Mouse (Mus musculus) hindbrain, postnatal 0 days (tissue): ENCODE measurements around the gene Ctdnep1. TPM values are rescaled to one million over a fixed set of nuclear protein-coding genes. Genes with fewer than 3 reads are reported as not detected.
A peak's percentile ranks its signal among the peaks of the same experiment; 100 is the strongest.

Experiments used
- ATAC-seq: fragments of 200-750 bp; cut with Nextera tagmentation; 2 replicates; pipeline ENCODE4 v1.8.0; 2017; ENCODE audit warnings: mild to moderate bottlenecking, moderate TSS enrichment, moderate library complexity
- DNase-seq: peaks from one replicate; pipeline ENCODE4 v3.0.0-alpha.2; 2015; ENCODE audit warnings: low spot score
- H3K27ac ChIP-seq: fragments of 300-500 bp; sonication (generic); 2 replicates; pipeline ENCODE4 v1.5.1; 2014; ENCODE audit warnings: mild to moderate bottlenecking
- H3K27me3 ChIP-seq: fragments of 300-500 bp; sonication (generic); 2 replicates; pipeline ENCODE4 v1.6.1; 2014; ENCODE audit warnings: low read length, mixed read lengths; ENCODE audit not compliant: insufficient read depth
- H3K36me3 ChIP-seq: fragments of 300-500 bp; sonication (generic); 2 replicates; pipeline ENCODE4 v1.6.1; 2014; ENCODE audit warnings: low read length, mixed read lengths; ENCODE audit not compliant: insufficient read depth
- H3K4me1 ChIP-seq: fragments of 300-500 bp; sonication (generic); 2 replicates; pipeline ENCODE4 v1.6.1; 2014; ENCODE audit warnings: antibody characterized with exemption, low read length, mixed read lengths; ENCODE audit not compliant: insufficient read depth
- H3K4me2 ChIP-seq: fragments of 300-500 bp; sonication (generic); 2 replicates; pipeline ENCODE4 v1.6.1; 2014; ENCODE audit warnings: low read depth, mild to moderate bottlenecking, low read length, moderate library complexity, mixed read lengths
- H3K4me3 ChIP-seq: fragments of 300-500 bp; sonication (generic); 2 replicates; pipeline ENCODE4 v1.5.1; 2014; ENCODE audit warnings: low read length
- H3K9ac ChIP-seq: fragments of 300-500 bp; sonication (generic); replicated peaks from 2 replicates; pipeline ENCODE4 v1.6.1; 2014; ENCODE audit warnings: mild to moderate bottlenecking, low read length, moderate library complexity, mixed read lengths
- H3K9me3 ChIP-seq: fragments of 300-500 bp; sonication (generic); 2 replicates; pipeline ENCODE4 v1.6.1; 2016; ENCODE audit warnings: low read length, mixed read lengths
- CTCF ChIP-seq: IDR thresholded peaks from 2 replicates; pipeline ENCODE4 v1.5.1; 2016; ENCODE audit warnings: antibody characterized with exemption, control low read depth, low read depth
- WGBS: fragments of 180-500 bp; shearing (Covaris S2); extraction: QIAGEN DNeasy Blood & Tissue Kit; methylation state at CpG from one replicate; pipeline ENCODE4 v1.1.7; 2014; 5-methylcytosine and 5-hydroxymethylcytosine counted together
- polyA plus RNA-seq: library from polyadenylated mRNA; unstranded; fragments of >200 nt; fragmentation: Nextera tagmentation; extraction: Ambion mirVana; gene quantifications from 2 replicates; pipeline ENCODE4 v1.2.1, GENCODE M21; 2015
- total RNA-seq: library from RNA; depleted of rRNA; stranded (reverse); fragments of >200 nt; gene quantifications from 2 replicates; pipeline ENCODE4 v1.2.3, GENCODE M21; 2014

The Ctdnep1 gene
- total and polyA plus RNA-seq, 2 experiments from 2014 or later = 24.7 to 40.9 TPM

- no peak for ATAC-seq
- WGBS = 77% methylated on average over 5 of the region's 5 CpGs
These were observed 41.8 kb upstream of the Ctdnep1 start for GRCm38 (mm10) chr11:69939181-69939580.

DNA sequence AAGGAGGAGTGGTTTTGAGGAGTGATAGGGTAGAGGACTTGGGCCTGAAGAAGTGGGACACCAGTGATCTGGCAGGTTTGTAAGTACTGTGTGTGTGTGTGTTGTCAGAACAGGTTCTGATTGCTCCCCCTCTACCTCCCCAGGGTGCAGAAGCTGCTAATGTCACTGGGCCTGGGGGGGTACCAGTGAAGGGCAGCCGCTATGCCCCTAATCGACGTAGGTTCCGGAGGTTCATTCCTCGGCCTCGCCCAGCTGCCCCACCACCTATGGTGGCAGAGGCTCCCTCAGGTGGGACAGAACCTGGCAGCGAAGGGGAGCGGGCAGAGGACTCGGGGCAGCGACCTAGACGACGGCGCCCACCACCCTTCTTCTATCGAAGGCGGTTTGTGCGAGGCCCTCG is 41.2 kb upstream of the Ctdnep1 start:
- ATAC-seq = no peak
- H3K4me1 ChIP-seq = peaks cover 16% of the 10 kb centered on the region; the same call in 1 of the 2 replicates
- no peaks in the 10 kb centered on the region for H3K9me3 ChIP-seq
- no peak overlapping the region for H3K9ac ChIP-seq
- no peak for TF ChIP-seq CTCF
- DNase-seq = no peak
- H3K36me3 ChIP-seq = no peaks in the 10 kb centered on the region
- H3K27me3 ChIP-seq = peaks cover 5% of the 10 kb centered on the region; the same call in 1 of the 2 replicates
- H3K27ac ChIP-seq = no peak overlapping the region
- WGBS = 96% methylated on average over 17 of the region's 17 CpGs
- H3K4me2 ChIP-seq = no peak overlapping the region
- H3K4me3 ChIP-seq = no peak overlapping the region

More at GRCm38 (mm10) chr11:69939181-69939580, 41.8 kb upstream of the Ctdnep1 start:
- Histone ChIP-seq H3K9me3 (no peaks in the 10 kb centered on the region), H3K27me3 (peaks cover 6% of the 10 kb centered on the region; the same call in 1 of the 2 replicates), H3K36me3 (no peaks in the 10 kb centered on the region), H3K4me3 (no peak overlapping the region), H3K27ac (no peak overlapping the region), H3K9ac (no peak overlapping the region), H3K4me2 (no peak overlapping the region), H3K4me1 (peaks cover 16% of the 10 kb centered on the region; the same call in 1 of the 2 replicates)
- DNase-seq = no peak
- TF ChIP-seq CTCF = no peak

DNA sequence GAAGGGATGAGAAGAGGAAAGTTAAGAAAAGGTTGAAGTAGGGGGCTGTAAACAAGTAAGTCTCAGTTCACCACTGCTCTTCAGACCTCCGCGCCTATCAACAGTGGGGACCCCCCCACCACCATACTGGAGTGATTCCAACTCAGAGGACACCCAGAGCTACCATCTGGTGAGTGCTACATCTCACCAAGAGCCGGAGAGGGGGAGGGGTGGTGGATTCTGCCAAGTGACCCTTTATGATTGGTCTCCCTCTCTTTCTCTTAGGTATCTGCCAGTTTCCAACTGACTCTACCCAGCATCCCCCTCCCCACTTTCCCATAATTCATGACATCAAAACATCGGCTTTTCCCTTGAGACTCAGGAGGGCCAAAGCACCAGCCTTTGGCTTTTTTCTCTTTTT is 40.0 kb upstream of the Ctdnep1 start:
- no peak overlapping the region for H3K9ac ChIP-seq
- DNase-seq = peak; percentile 59

DNA sequence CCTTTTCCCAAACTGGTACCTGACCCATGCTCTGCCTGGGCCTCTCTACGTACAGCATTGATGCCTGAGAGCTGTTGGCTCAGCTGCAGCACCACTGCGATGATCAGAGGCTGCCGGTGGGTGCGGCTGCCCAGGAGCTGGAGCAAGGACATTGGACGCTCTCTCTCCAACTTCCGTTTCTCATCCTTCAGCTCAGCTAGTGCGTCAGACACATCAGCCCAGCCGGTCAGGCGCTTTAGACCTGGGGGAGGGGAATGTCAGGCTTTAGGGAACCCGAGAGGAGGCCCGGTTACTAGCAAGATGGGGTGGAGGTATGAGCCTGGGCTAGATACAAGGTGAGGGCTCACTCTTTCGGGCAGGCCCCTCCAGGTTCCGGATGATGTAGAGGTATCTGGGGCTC is 35.7 kb upstream of the Ctdnep1 start:
- no peak for DNase-seq
- no peak for TF ChIP-seq CTCF
- WGBS = 85% methylated on average over 13 of the region's 13 CpGs
- no peak overlapping the region for H3K4me3 ChIP-seq
- H3K4me1 ChIP-seq = no peaks in the 10 kb centered on the region
- no peak overlapping the region for H3K4me2 ChIP-seq
- no peak overlapping the region for H3K27ac ChIP-seq
- ATAC-seq = no peak
- no peak overlapping the region for H3K9ac ChIP-seq
- no peaks in the 10 kb centered on the region for H3K36me3 ChIP-seq
- 0 out of 2 replicates have a peak, but pooled peaks cover 5% of the 10 kb centered on the region for H3K27me3 ChIP-seq
- H3K9me3 ChIP-seq = no peaks in the 10 kb centered on the region

More for the DNA sequence above, 40.0 kb upstream of the Ctdnep1 start:
- H3K4me2 ChIP-seq = no peak overlapping the region
- H3K9me3 ChIP-seq = no peaks in the 10 kb centered on the region
- H3K4me3 ChIP-seq = no peak overlapping the region
- TF ChIP-seq CTCF = no peak
- WGBS = 64% methylated on average over 4 of the region's 4 CpGs
- ATAC-seq = no peak
- peaks cover 10% of the 10 kb centered on the region; the same call in 1 of the 2 replicates for H3K4me1 ChIP-seq
- peak overlapping the region; percentile 32; the same call in 1 of the 2 replicates for H3K27ac ChIP-seq
- H3K27me3 ChIP-seq = no peaks in the 10 kb centered on the region
- H3K36me3 ChIP-seq = no peaks in the 10 kb centered on the region

GRCm38 (mm10) chr11:69945997-69946891 is 34.7 kb upstream of the Ctdnep1 start:
- H3K27ac ChIP-seq = no peak overlapping the region
- 89% methylated on average over 18 of the region's 18 CpGs for WGBS
- no peak for TF ChIP-seq CTCF
- no peak for ATAC-seq
- no peak overlapping the region for H3K9ac ChIP-seq
- H3K4me3 ChIP-seq = no peak overlapping the region
- no peaks in the 10 kb centered on the region for H3K9me3 ChIP-seq
- H3K27me3 ChIP-seq = 0 out of 2 replicates have a peak, but pooled peaks cover 5% of the 10 kb centered on the region
- no peaks in the 10 kb centered on the region for H3K4me1 ChIP-seq
- H3K36me3 ChIP-seq = no peaks in the 10 kb centered on the region
- DNase-seq = no peak
- no peak overlapping the region for H3K4me2 ChIP-seq

DNA sequence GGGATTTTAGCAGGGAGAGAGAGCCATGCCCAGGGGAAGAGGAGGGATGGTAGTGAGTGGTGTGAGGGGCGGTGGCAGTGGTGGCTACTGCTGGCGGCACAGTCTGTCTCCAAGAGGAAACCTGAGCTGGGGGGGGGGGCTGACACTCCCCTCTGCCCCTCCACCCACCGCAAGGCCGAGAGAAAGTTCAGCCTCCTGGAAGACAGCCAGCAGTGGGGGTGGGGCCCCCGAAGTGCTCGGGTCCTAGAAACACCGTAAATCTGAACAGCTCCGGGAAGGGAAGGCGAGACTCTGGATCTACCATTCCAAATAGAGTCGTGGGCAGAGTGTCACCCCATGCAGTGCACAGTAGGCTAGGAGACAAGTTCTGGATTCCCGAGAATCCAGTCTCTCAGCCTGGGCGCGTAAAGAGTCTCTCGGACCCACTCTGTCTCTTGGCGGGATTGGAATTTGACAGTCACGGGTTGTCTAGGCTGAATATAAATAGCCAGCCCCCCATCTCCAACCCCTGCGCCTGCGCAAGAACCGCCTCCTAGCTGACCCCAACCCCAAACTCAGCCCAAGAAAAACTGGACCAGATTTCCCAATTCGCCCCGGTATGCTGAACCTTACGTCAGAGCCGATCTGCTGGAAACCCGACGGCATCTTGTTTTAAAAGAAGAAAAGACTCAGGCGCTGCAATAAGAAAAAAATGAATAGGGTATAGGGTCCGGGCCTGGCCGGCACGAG is 33.5 kb upstream of the Ctdnep1 start:
- Histone ChIP-seq H3K4me2 (peak overlapping the region; percentile 57), H3K4me1 (no peaks in the 10 kb centered on the region), H3K27me3 (peaks cover 6% of the 10 kb centered on the region; the same call in 1 of the 2 replicates), H3K4me3 (peak overlapping the region; percentile 42), H3K9me3 (no peaks in the 10 kb centered on the region), H3K9ac (peak overlapping the region; percentile 37; the same call in 1 of the 2 replicates), H3K27ac (peak overlapping the region; percentile 48; the same call in 1 of the 2 replicates), H3K36me3 (no peaks in the 10 kb centered on the region)
- TF ChIP-seq CTCF = no peak
- 4% methylated on average over 29 of the region's 29 CpGs for WGBS
- ATAC-seq (peak; percentile 48), DNase-seq (peak; percentile 44)
